Mouse (Mus musculus) embryonic facial prominence, embryonic 14.5 days (tissue): ENCODE results near the gene Gm2000. TPM values are rescaled to one million over a fixed set of nuclear protein-coding genes. Genes with fewer than 3 reads are reported as not detected.

Source experiments
- polyA plus RNA-seq: library from polyadenylated mRNA; unstranded; fragments of >200 nt; fragmentation: Nextera tagmentation; extraction: Ambion mirVana; gene quantifications from 2 replicates; pipeline ENCODE4 v1.2.1, GENCODE M21; 2014

The Gm2000 gene
- polyA plus RNA-seq, 1 experiment from 2014 or later = 956 TPM

Other genes with a start within 250 kb of the Gm2000 start
- 0.64 and 0.92 TPM in 2 replicates for gene Fam163a, start 161.0 kb upstream of the Gm2000 start, polyA plus RNA-seq
- gene Tdrd5, start 62.4 kb upstream of the Gm2000 start, polyA plus RNA-seq = 0.50 and 0.51 TPM in 2 replicates
- gene Nphs2, start 55.3 kb upstream of the Gm2000 start, polyA plus RNA-seq = 0.08 and 0.15 TPM in 2 replicates
- 0.31 and 0.45 TPM in 2 replicates for gene Axdnd1, start 55.1 kb downstream of the Gm2000 start, polyA plus RNA-seq
- gene Soat1, start 108.3 kb downstream of the Gm2000 start, polyA plus RNA-seq = 21.8 and 22.0 TPM in 2 replicates
- gene Gm10031, start 158.0 kb downstream of the Gm2000 start, polyA plus RNA-seq = 0.57 and 0.98 TPM in 2 replicates
- 5.4 and 5.5 TPM in 2 replicates for gene Abl2, start 192.7 kb downstream of the Gm2000 start, polyA plus RNA-seq